12 mouse cellular contexts compared by ENCODE assay signal in genomic region chr7:64631781-64632351, GRCm38 (mm10).
DNase-seq lines count a peak whose midpoint lies in the region; ATAC-seq and TF ChIP-seq lines count a peak whose summit lies in the region.
"Had no signal": no experiment of that assay in that cellular context is flagged by ENCODE, and none has a peak within 500 bp of the region (broad histone marks: within the 10 kb centered on the region; RNA-seq: fewer than 3 reads in every experiment).

No protein-coding gene starts in this region.

- no peak overlapping the region for H3K4me2 ChIP-seq in kidney, postnatal 0 days (ENCODE audit: low read length)
- H3K4me2 ChIP-seq: liver, embryonic 11.5 days; neural tube, embryonic 12.5 days had no signal

- H3K4me3 ChIP-seq in kidney, postnatal 0 days (replicated peaks; ENCODE audit: low read depth, low read length) = no peak overlapping the region
- no peak overlapping the region for H3K4me3 ChIP-seq in limb, embryonic 10.5 days
- H3K4me3 ChIP-seq: heart, adult 2 months; neural tube, embryonic 12.5 days had no signal

- H3K9ac ChIP-seq in kidney, postnatal 0 days (ENCODE audit: low read depth, low read length) = no peak overlapping the region
- H3K9ac ChIP-seq: neural tube, embryonic 12.5 days had no signal

- no peak for TF ChIP-seq CTCF in kidney, postnatal 0 days (IDR thresholded peaks at IDR 0.05; ENCODE audit: low read depth)

- H3K27me3 ChIP-seq in kidney, postnatal 0 days (ENCODE audit: insufficient read depth, low read length) = no peaks in the 10 kb centered on the region
- no peaks in the 10 kb centered on the region for H3K27me3 ChIP-seq in limb, embryonic 10.5 days (ENCODE audit: low read depth, poor library complexity, severe bottlenecking)
- H3K27me3 ChIP-seq: neural tube, embryonic 12.5 days had no signal

- H3K27ac ChIP-seq in kidney, postnatal 0 days = no peak overlapping the region
- peak overlapping the region; percentile 56 for H3K27ac ChIP-seq in limb, embryonic 10.5 days
- H3K27ac ChIP-seq: heart, adult 2 months; neural tube, embryonic 12.5 days had no signal

- no peaks in the 10 kb centered on the region for H3K9me3 ChIP-seq in kidney, postnatal 0 days (replicated peaks; ENCODE audit: low read length)
- H3K9me3 ChIP-seq in limb, embryonic 10.5 days (replicated peaks) = no peaks in the 10 kb centered on the region
- H3K9me3 ChIP-seq: neural tube, embryonic 12.5 days had no signal

- WGBS in kidney, postnatal 0 days = 46% methylated on average over 6 of the region's 6 CpGs
- 50% methylated on average over 6 of the region's 6 CpGs for WGBS in limb, embryonic 10.5 days

- ATAC-seq in kidney, postnatal 0 days (replicated peaks; ENCODE audit: low FRiP score, low read depth) = 0 out of 2 replicates have a peak, but pooled peaks have one; percentile 25

- no peaks in the 10 kb centered on the region for H3K36me3 ChIP-seq in kidney, postnatal 0 days (ENCODE audit: insufficient read depth, low read length)
- H3K36me3 ChIP-seq in limb, embryonic 10.5 days = no peaks in the 10 kb centered on the region

- no peaks in the 10 kb centered on the region for H3K4me1 ChIP-seq in kidney, postnatal 0 days (replicated peaks; ENCODE audit: insufficient read depth, low read length)
- peaks cover 22% of the 10 kb centered on the region for H3K4me1 ChIP-seq in limb, embryonic 10.5 days

- peak; percentile 33 for DNase-seq in kidney, postnatal 0 days (ENCODE audit: low spot score)
- DNase-seq in kidney, postnatal 14 days = no peak
- peak; percentile 59 to 81 for DNase-seq in frontal cortex, postnatal 36 days (ENCODE audit: low spot score in 2 of 2)
- no peak for DNase-seq in limb, embryonic 10.5 days (ENCODE audit: low spot score)
- peak; percentile 62 to 72 for DNase-seq in right cerebral cortex, postnatal 10 days (ENCODE audit: low spot score in 2 of 2)
- no peak for DNase-seq in testis, postnatal 10 days (ENCODE audit: low spot score)
- DNase-seq in gastrocnemius, adult 8-10 months (ENCODE audit: low spot score in 2 of 2) = no peak
- no peak for DNase-seq in urinary bladder, postnatal 10 days (ENCODE audit: low spot score)
- DNase-seq: heart, adult 2 months; lung, postnatal 36 days had no signal

Comparison
In these comparisons a context has a peak if more than half of its experiments do, and no peak if none do; other contexts are left out.
1. DNase-seq: peak in kidney, postnatal 0 days (single experiment), frontal cortex, postnatal 36 days (2 of 2) and right cerebral cortex, postnatal 10 days (2 of 2); none in kidney, postnatal 14 days (single experiment), limb, embryonic 10.5 days (single experiment), testis, postnatal 10 days (single experiment), gastrocnemius, adult 8-10 months (0 of 2) and urinary bladder, postnatal 10 days (single experiment).